Mouse (Mus musculus): ENCODE data around the gene Lsm4. TPM values are rescaled to one million over a fixed set of nuclear protein-coding genes. Genes with fewer than 3 reads are reported as not detected.

Lsm4 gene
- polyA plus RNA-seq, 1 experiment: 569 TPM

GRCm38 (mm10) chr8:70684291-70684690 lies 11.2 kb downstream of the Lsm4 start:
- Histone ChIP-seq H3K27me3 (replicated peaks) (peaks cover 15% of the 10 kb centered on the region), H3K4me3 (replicated peaks) (no peak overlapping the region), H3K36me3 (replicated peaks; ENCODE audit: low read length) (peaks cover 14% of the 10 kb centered on the region), H3K9me3 (no peaks in the 10 kb centered on the region), H3K4me1 (peaks cover 67% of the 10 kb centered on the region)
- TF ChIP-seq GATA1 (IDR thresholded peaks at IDR 0.05; ENCODE audit: borderline replicate concordance, low read length) (no peak), FLI1 (IDR thresholded peaks at IDR 0.05; ENCODE audit: low read length) (no peak)

- H3K4me1 ChIP-seq: peaks cover 56% of the 10 kb centered on the region
Measured at GRCm38 (mm10) chr8:70687576-70687975, 14.5 kb downstream of the Lsm4 start.

DNA sequence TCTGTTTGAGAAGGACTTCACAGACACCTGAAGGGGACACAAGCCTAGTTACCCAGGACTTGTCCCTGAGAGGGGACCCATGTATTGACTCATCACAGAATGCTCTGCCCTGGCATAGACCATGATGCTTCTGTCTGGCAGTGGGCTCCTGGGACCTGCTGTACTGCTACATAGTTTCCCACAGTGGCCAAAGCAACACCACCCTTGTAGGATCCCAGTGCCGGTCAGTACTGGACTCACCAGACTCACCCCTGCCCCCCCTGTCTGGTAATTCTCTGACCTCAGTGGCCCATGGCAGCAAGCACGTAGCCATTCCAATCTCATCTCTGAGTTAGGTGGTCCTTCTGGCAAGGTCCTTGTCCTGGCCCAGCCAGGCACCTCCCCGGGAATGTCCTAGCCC lies 15.1 kb downstream of the Lsm4 start:
- H3K4me1 ChIP-seq: peaks cover 55% of the 10 kb centered on the region
- no peak overlapping the region for H3K4me3 ChIP-seq (replicated peaks)
- no peaks in the 10 kb centered on the region for H3K36me3 ChIP-seq (replicated peaks; ENCODE audit: low read length)
- no peaks in the 10 kb centered on the region for H3K9me3 ChIP-seq
- peaks cover 19% of the 10 kb centered on the region for H3K27me3 ChIP-seq (replicated peaks)
- TF ChIP-seq GATA1 (IDR thresholded peaks at IDR 0.05; ENCODE audit: borderline replicate concordance, low read length) (no peak), FLI1 (IDR thresholded peaks at IDR 0.05; ENCODE audit: low read length) (no peak)

More at GRCm38 (mm10) chr8:70687576-70687975, 14.5 kb downstream of the Lsm4 start:
- Histone ChIP-seq H3K9me3 (no peaks in the 10 kb centered on the region), H3K27me3 (replicated peaks) (peaks cover 19% of the 10 kb centered on the region), H3K36me3 (replicated peaks; ENCODE audit: low read length) (no peaks in the 10 kb centered on the region), H3K4me3 (replicated peaks) (no peak overlapping the region)
- TF ChIP-seq FLI1 (IDR thresholded peaks at IDR 0.05; ENCODE audit: low read length) (no peak), GATA1 (IDR thresholded peaks at IDR 0.05; ENCODE audit: borderline replicate concordance, low read length) (no peak)

GRCm38 (mm10) chr8:70689892-70690390 lies 16.9 kb downstream of the Lsm4 start:
- Histone ChIP-seq H3K27me3 (replicated peaks) (peaks cover 15% of the 10 kb centered on the region), H3K36me3 (replicated peaks; ENCODE audit: low read length) (no peaks in the 10 kb centered on the region), H3K4me1 (peaks cover 57% of the 10 kb centered on the region), H3K4me3 (replicated peaks) (no peak overlapping the region), H3K9me3 (no peaks in the 10 kb centered on the region)
- TF ChIP-seq FLI1 (IDR thresholded peaks at IDR 0.05; ENCODE audit: low read length): no peak
- no peak for TF ChIP-seq GATA1 (IDR thresholded peaks at IDR 0.05; ENCODE audit: borderline replicate concordance, low read length)

- Histone ChIP-seq H3K36me3 (replicated peaks; ENCODE audit: low read length) (no peaks in the 10 kb centered on the region), H3K4me3 (replicated peaks) (no peak overlapping the region), H3K9me3 (no peaks in the 10 kb centered on the region), H3K4me1 (peaks cover 58% of the 10 kb centered on the region), H3K27me3 (replicated peaks) (peaks cover 10% of the 10 kb centered on the region)
- TF ChIP-seq FLI1 (IDR thresholded peaks at IDR 0.05; ENCODE audit: low read length) (no peak), GATA1 (IDR thresholded peaks at IDR 0.05; ENCODE audit: borderline replicate concordance, low read length) (no peak)
Measured at GRCm38 (mm10) chr8:70691230-70691629, 18.2 kb downstream of the Lsm4 start.

DNA sequence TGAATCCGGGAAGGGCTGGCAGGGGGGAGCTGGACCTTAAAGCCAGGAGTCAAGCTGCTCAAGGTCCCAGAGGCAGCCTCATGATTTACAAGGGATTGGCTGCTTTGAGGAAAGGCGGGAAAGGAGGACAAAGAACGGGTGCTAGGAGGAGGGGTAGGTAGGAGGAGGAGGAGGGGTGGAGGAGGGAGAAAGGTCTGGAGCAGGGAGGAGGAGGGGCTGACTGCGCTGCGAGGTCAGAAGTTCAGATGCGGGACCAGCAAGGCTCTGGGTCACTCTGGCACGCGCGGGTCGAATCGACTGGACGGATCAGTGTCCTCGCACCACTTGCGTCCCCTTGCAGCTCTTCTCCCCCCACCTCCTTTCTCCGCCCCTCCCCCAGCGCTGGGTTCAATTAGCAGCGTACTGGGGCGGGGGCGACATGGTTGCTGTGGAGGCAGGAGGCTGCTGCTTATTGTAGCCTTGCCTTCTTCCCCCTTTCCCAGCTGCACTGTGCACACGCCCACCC lies 18.7 kb downstream of the Lsm4 start:
- TF ChIP-seq GATA1 (IDR thresholded peaks at IDR 0.05; ENCODE audit: borderline replicate concordance, low read length) (no peak), FLI1 (IDR thresholded peaks at IDR 0.05; ENCODE audit: low read length) (no peak)
- no peaks in the 10 kb centered on the region for H3K36me3 ChIP-seq (replicated peaks; ENCODE audit: low read length)
- H3K4me1 ChIP-seq: peaks cover 58% of the 10 kb centered on the region
- peaks cover 7% of the 10 kb centered on the region for H3K27me3 ChIP-seq (replicated peaks)
- no peaks in the 10 kb centered on the region for H3K9me3 ChIP-seq
- H3K4me3 ChIP-seq (replicated peaks): no peak overlapping the region

GRCm38 (mm10) chr8:70693636-70694035 lies 20.6 kb downstream of the Lsm4 start:
- no peaks in the 10 kb centered on the region for H3K9me3 ChIP-seq
- peaks cover 3% of the 10 kb centered on the region for H3K27me3 ChIP-seq (replicated peaks)
- H3K4me1 ChIP-seq: peaks cover 66% of the 10 kb centered on the region
- H3K4me3 ChIP-seq (replicated peaks): peak overlapping the region; percentile 47
- no peak for TF ChIP-seq GATA1 (IDR thresholded peaks at IDR 0.05; ENCODE audit: borderline replicate concordance, low read length)
- TF ChIP-seq FLI1 (IDR thresholded peaks at IDR 0.05; ENCODE audit: low read length): no peak
- H3K36me3 ChIP-seq (replicated peaks; ENCODE audit: low read length): no peaks in the 10 kb centered on the region

- TF ChIP-seq GATA1 (IDR thresholded peaks at IDR 0.05; ENCODE audit: borderline replicate concordance, low read length): no peak
- no peak for TF ChIP-seq FLI1 (IDR thresholded peaks at IDR 0.05; ENCODE audit: low read length)
- H3K9me3 ChIP-seq: no peaks in the 10 kb centered on the region
- peak overlapping the region; percentile 88 for H3K4me3 ChIP-seq (replicated peaks)
- H3K36me3 ChIP-seq (replicated peaks; ENCODE audit: low read length): no peaks in the 10 kb centered on the region
- H3K4me1 ChIP-seq: peaks cover 61% of the 10 kb centered on the region
- H3K27me3 ChIP-seq (replicated peaks): no peaks in the 10 kb centered on the region
Measured at GRCm38 (mm10) chr8:70695318-70696018, 22.4 kb downstream of the Lsm4 start.

GRCm38 (mm10) chr8:70696019-70696885 lies 23.2 kb downstream of the Lsm4 start:
- Histone ChIP-seq H3K36me3 (replicated peaks; ENCODE audit: low read length) (peaks cover 4% of the 10 kb centered on the region), H3K27me3 (replicated peaks) (no peaks in the 10 kb centered on the region), H3K4me3 (replicated peaks) (peak overlapping the region; percentile 88), H3K9me3 (no peaks in the 10 kb centered on the region), H3K4me1 (peaks cover 69% of the 10 kb centered on the region)
- TF ChIP-seq GATA1 (IDR thresholded peaks at IDR 0.05; ENCODE audit: borderline replicate concordance, low read length) (no peak), FLI1 (IDR thresholded peaks at IDR 0.05; ENCODE audit: low read length) (no peak)

All from megakaryocyte, embryonic 14.5 days (primary cell).